ENCODE assay signal across 25 mouse cellular contexts in genomic region chr4:149635915-149636415, GRCm38 (mm10). TPM values are rescaled to one million over a fixed set of nuclear protein-coding genes. Genes with fewer than 3 reads are reported as not detected.
DNase-seq lines count a peak whose midpoint lies in the region; ATAC-seq lines count a peak whose summit lies in the region.
"Had no signal": no experiment of that assay in that cellular context is flagged by ENCODE, and none has a peak within 500 bp of the region (broad histone marks: within the 10 kb centered on the region; RNA-seq: fewer than 3 reads in every experiment).

No protein-coding gene starts in this region.

- DNase-seq in kidney, adult 8-10 months = no peak
- no peak for DNase-seq in limb, embryonic 10.5 days (ENCODE audit: low spot score)
- no peak for DNase-seq in gastrocnemius, adult 18-20 months (ENCODE audit: low spot score)
- DNase-seq in liver = no peak
- DNase-seq: adrenal gland, adult 8-10 months; adrenal gland, postnatal 14 days; adrenal gland, postnatal 36 days; B cell, adult 2 months; cerebellum, adult 11-12 months; cerebellum, adult 2 months; cerebellum, adult 9-10 months; cerebellum, postnatal 10 days; cerebellum, postnatal 25 days; forebrain, postnatal 0 days had no signal

- H3K4me3 ChIP-seq in kidney, embryonic 15.5 days (replicated peaks) = no peak overlapping the region
- no peak overlapping the region for H3K4me3 ChIP-seq in limb, embryonic 12.5 days (replicated peaks)
- no peak overlapping the region for H3K4me3 ChIP-seq in limb, embryonic 10.5 days
- H3K4me3 ChIP-seq: embryonic facial prominence, embryonic 13.5 days; embryonic facial prominence, embryonic 15.5 days; forebrain, embryonic 13.5 days; forebrain, embryonic 15.5 days had no signal

- ATAC-seq in kidney, embryonic 15.5 days (replicated peaks; ENCODE audit: low FRiP score) = no peak
- ATAC-seq in limb, embryonic 12.5 days (ENCODE audit: insufficient number of reproducible peaks, insufficient read depth, low FRiP score, low TSS enrichment, low read depth) = no peak
- peak; percentile 52; the same call in 1 of the 2 replicates for ATAC-seq in erythroblast, adult 5-6 weeks (replicated peaks; ENCODE audit: low FRiP score, poor library complexity, severe bottlenecking)
- ATAC-seq in megakaryocyte-erythroid progenitor cell, adult 5-6 weeks (replicated peaks; ENCODE audit: low FRiP score, low TSS enrichment, poor library complexity, severe bottlenecking) = 0 out of 2 replicates have a peak, but pooled peaks have one; percentile 38
- ATAC-seq: activated CD4-positive, CD25-positive, alpha-beta regulatory T cell, adult 4 months; CD4-positive, CD25-positive, alpha-beta regulatory T cell, adult 4 months; forebrain, embryonic 13.5 days; forebrain, embryonic 15.5 days; forebrain, postnatal 0 days; Patski had no signal

- H3K4me1 ChIP-seq in kidney, embryonic 15.5 days = peaks cover 13% of the 10 kb centered on the region
- no peaks in the 10 kb centered on the region for H3K4me1 ChIP-seq in limb, embryonic 12.5 days (replicated peaks)
- no peaks in the 10 kb centered on the region for H3K4me1 ChIP-seq in limb, embryonic 10.5 days
- H3K4me1 ChIP-seq: embryonic facial prominence, embryonic 15.5 days; forebrain, embryonic 13.5 days; forebrain, embryonic 15.5 days had no signal

- no peak overlapping the region for H3K4me2 ChIP-seq in kidney, embryonic 15.5 days
- no peak overlapping the region for H3K4me2 ChIP-seq in limb, embryonic 12.5 days
- H3K4me2 ChIP-seq: embryonic facial prominence, embryonic 13.5 days; embryonic facial prominence, embryonic 15.5 days; forebrain, embryonic 13.5 days; forebrain, embryonic 15.5 days had no signal

- H3K9ac ChIP-seq in kidney, embryonic 15.5 days = no peak overlapping the region
- no peak overlapping the region for H3K9ac ChIP-seq in limb, embryonic 12.5 days (replicated peaks)
- H3K9ac ChIP-seq: embryonic facial prominence, embryonic 13.5 days; embryonic facial prominence, embryonic 15.5 days; forebrain, embryonic 13.5 days; forebrain, embryonic 15.5 days; forebrain, postnatal 0 days had no signal

- H3K36me3 ChIP-seq in kidney, embryonic 15.5 days = peaks cover 86% of the 10 kb centered on the region
- peaks cover 85% of the 10 kb centered on the region for H3K36me3 ChIP-seq in limb, embryonic 12.5 days
- H3K36me3 ChIP-seq in limb, embryonic 10.5 days = peaks cover 90% of the 10 kb centered on the region

- H3K9me3 ChIP-seq in kidney, embryonic 15.5 days (replicated peaks) = no peaks in the 10 kb centered on the region
- H3K9me3 ChIP-seq in limb, embryonic 12.5 days = no peaks in the 10 kb centered on the region
- no peaks in the 10 kb centered on the region for H3K9me3 ChIP-seq in limb, embryonic 10.5 days (replicated peaks)
- H3K9me3 ChIP-seq: embryonic facial prominence, embryonic 13.5 days; embryonic facial prominence, embryonic 15.5 days; forebrain, embryonic 13.5 days; forebrain, embryonic 15.5 days had no signal

- 86% methylated on average over 8 of the region's 8 CpGs for WGBS in kidney, embryonic 15.5 days
- WGBS in limb, embryonic 12.5 days = 91% methylated on average over 8 of the region's 8 CpGs
- WGBS in limb, embryonic 10.5 days = 93% methylated on average over 8 of the region's 8 CpGs

- H3K27ac ChIP-seq in kidney, embryonic 15.5 days = 0 out of 2 replicates have a peak overlapping the region, but pooled peaks have one; percentile 13
- 0 out of 2 replicates have a peak overlapping the region, but pooled peaks have one; percentile 13 for H3K27ac ChIP-seq in limb, embryonic 12.5 days
- no peak overlapping the region for H3K27ac ChIP-seq in limb, embryonic 10.5 days
- H3K27ac ChIP-seq: embryonic facial prominence, embryonic 13.5 days; embryonic facial prominence, embryonic 15.5 days; forebrain, embryonic 13.5 days; forebrain, embryonic 15.5 days had no signal

- H3K27me3 ChIP-seq in kidney, embryonic 15.5 days = no peaks in the 10 kb centered on the region
- H3K27me3 ChIP-seq in limb, embryonic 12.5 days = no peaks in the 10 kb centered on the region
- H3K27me3 ChIP-seq in limb, embryonic 10.5 days (ENCODE audit: low read depth, poor library complexity, severe bottlenecking) = no peaks in the 10 kb centered on the region
- H3K27me3 ChIP-seq: embryonic facial prominence, embryonic 13.5 days; embryonic facial prominence, embryonic 15.5 days; forebrain, embryonic 13.5 days; forebrain, embryonic 15.5 days; Patski had no signal

RNA-seq across cellular contexts. Expression of gene Clstn1, which starts 49.7 kb away (rescaled TPM):
- polyA plus RNA-seq in kidney, embryonic 15.5 days (2015; fragmentation: Nextera tagmentation; extraction: Ambion mirVana) = 36.7 and 41.8 TPM in 2 replicates
- 64.3 and 65.3 TPM in 2 replicates for polyA plus RNA-seq in limb, embryonic 12.5 days (2016; fragmentation: Nextera tagmentation; extraction: Ambion mirVana)
- 34.8 and 41.2 TPM in 2 replicates for polyA plus RNA-seq in limb, embryonic 10.5 days (2016; fragmentation: Nextera tagmentation; extraction: Ambion mirVana)
- total RNA-seq in erythroblast, adult 5-6 weeks (2015; ENCODE audit: low replicate concordance) = 0.58 and 1.3 TPM in 2 replicates
- total RNA-seq in erythroblast, adult 5-6 weeks (2017; ENCODE audit: low replicate concordance) = 1.8 and 2.4 TPM in 2 replicates
- 30.8 and 31.2 TPM in 2 replicates for total RNA-seq in megakaryocyte-erythroid progenitor cell, adult 5-6 weeks (2014; fragmentation: Nextera tagmentation)
- 23.3 and 30.4 TPM in 2 replicates for total RNA-seq in megakaryocyte-erythroid progenitor cell, adult 5-6 weeks (2017)
- 10 to 100 TPM; 27.5 to 35.0 TPM for total RNA-seq in gastrocnemius, adult 18-20 months (2021)

Comparison
In these comparisons a context has a peak if more than half of its experiments do, and no peak if none do; other contexts are left out.
1. ATAC-seq: peak in erythroblast, adult 5-6 weeks (single experiment) and megakaryocyte-erythroid progenitor cell, adult 5-6 weeks (single experiment); none in kidney, embryonic 15.5 days (single experiment) and limb, embryonic 12.5 days (single experiment).
2. RNA of gene Clstn1, which starts 49.7 kb away (total RNA-seq): 27.5 to 35.0 TPM in gastrocnemius, adult 18-20 months and 23.3 to 31.2 TPM in megakaryocyte-erythroid progenitor cell, adult 5-6 weeks; 0.58 to 2.4 TPM in erythroblast, adult 5-6 weeks; every median in the first group is over 4 times any median in the second.